ENCODE assay signal across 20 mouse cellular contexts in the genomic region with DNA sequence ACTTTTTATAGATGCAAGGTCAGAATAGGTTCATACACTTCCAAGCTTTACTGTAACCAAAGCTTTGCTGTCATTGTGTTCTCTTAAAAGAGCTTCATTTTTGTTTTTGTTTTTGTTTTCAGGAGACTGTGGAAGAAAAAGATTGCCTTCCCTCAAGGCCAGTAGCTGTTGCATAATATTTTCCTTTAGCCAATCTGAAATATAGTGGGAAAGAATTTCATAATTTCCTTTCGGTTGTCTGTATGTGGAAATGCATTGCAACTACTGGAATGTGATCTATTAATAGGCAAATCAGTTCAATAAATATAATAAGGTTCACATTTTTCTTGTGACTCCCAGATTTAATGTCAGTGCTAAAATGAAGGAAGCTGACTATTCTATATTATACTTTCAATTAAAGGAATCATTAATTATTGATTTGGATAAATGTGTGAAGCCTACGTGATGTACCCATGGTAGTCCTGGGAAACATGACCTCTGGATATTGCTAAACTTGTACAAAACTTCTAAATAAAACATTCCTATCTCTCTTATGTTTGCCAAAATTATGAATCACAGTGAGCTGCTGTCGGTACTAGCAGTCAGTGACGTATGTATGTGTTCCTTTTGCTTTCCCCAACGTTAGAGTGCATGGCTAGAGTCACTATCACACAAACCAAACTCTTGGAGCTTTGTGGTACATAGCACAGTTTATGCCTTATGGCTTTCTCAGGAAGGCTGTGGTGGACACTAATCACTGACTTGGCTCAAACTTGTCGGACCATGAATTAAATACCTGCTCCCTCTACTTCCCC.
"Had no signal": no experiment of that assay in that cellular context is flagged by ENCODE, and none has a peak within 500 bp of the region (broad histone marks: within the 10 kb centered on the region; RNA-seq: fewer than 3 reads in every experiment).

No protein-coding gene starts in this region.

- H3K36me3 ChIP-seq: limb, embryonic 12.5 days; limb, embryonic 15.5 days; midbrain, embryonic 10.5 days; midbrain, embryonic 13.5 days had no signal

- H3K9me3 ChIP-seq: limb, embryonic 12.5 days; limb, embryonic 15.5 days; megakaryocyte, embryonic 14.5 days; midbrain, embryonic 10.5 days; midbrain, embryonic 13.5 days had no signal

- H3K27me3 ChIP-seq: limb, embryonic 12.5 days; limb, embryonic 15.5 days; megakaryocyte, embryonic 14.5 days; midbrain, embryonic 13.5 days had no signal

- ATAC-seq: liver, postnatal 0 days; midbrain, embryonic 13.5 days; midbrain, embryonic 16.5 days had no signal

- H3K27ac ChIP-seq: kidney, postnatal 0 days; layer of hippocampus, adult 2 months; left cerebral cortex, adult 2 months; limb, embryonic 12.5 days; limb, embryonic 15.5 days; liver, embryonic 14.5 days; macrophage; midbrain, embryonic 10.5 days; midbrain, embryonic 13.5 days had no signal

- H3K4me3 ChIP-seq: layer of hippocampus, adult 2 months; left cerebral cortex, adult 2 months; limb, embryonic 12.5 days; limb, embryonic 15.5 days; megakaryocyte, embryonic 14.5 days; midbrain, embryonic 10.5 days; midbrain, embryonic 13.5 days had no signal

- DNase-seq: kidney, adult 2 months; kidney, postnatal 25 days; layer of hippocampus, adult 9-11 months; left cerebral cortex, postnatal 4 days; liver, postnatal 0 days; lung, postnatal 14 days; thymus, adult 18-20 months; thymus, postnatal 36 days had no signal

- H3K4me2 ChIP-seq: limb, embryonic 12.5 days; limb, embryonic 15.5 days; liver, embryonic 11.5 days; midbrain, embryonic 13.5 days had no signal

- H3K4me1 ChIP-seq: limb, embryonic 12.5 days; limb, embryonic 15.5 days; megakaryocyte, embryonic 14.5 days; midbrain, embryonic 10.5 days; midbrain, embryonic 13.5 days had no signal

- H3K9ac ChIP-seq: limb, embryonic 12.5 days; limb, embryonic 15.5 days; liver, embryonic 14.5 days; liver, postnatal 0 days; midbrain, embryonic 13.5 days had no signal
